Mouse (Mus musculus) T-helper 17 cell (primary cell): ENCODE data around the gene Ugt1a8.
"Not testable (repeated sequence)": the region's sequence is repeated elsewhere in the genome, so short reads cannot be mapped to it uniquely, and the experiment has no call there.

Experiments
- in situ Hi-C, 2 experiments: fragments of 300-600 bp; cut with MboI, MseI; formaldehyde crosslinking; loops; 1 replicate in 1 of 2; 2 replicates in 1 of 2; pipeline ENCODE4 v1.15.1; 2025; ENCODE audit warnings: high pct_unique_total_duplicates in 2 of 2

The Ugt1a8 gene

DNA sequence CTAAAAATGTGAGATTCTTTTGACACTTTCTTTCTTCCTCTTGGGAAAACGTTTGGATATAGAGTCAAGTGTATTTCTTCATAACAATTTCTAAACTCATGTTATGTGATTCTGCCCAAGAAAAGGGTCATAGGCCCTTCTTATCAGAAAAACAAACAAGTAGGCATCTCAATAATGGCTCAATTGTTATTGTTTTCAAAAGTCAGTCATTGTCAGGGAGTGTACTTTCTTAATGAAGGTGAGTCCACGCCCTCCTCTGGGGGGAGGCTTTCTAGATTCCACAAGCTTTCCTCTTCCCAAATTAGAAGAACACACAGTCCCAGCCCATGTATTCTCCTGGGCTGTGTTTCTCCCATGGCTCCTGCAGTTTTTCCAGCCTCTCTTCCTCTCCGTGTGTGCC is at the start of gene Ugt1a8:
Gene Ugt1a8 (plus strand): TSS at position 301 of the 400 bp plus-strand sequence.
- in situ Hi-C loops, result no loop called here

- in situ Hi-C loops, result not testable (repeated sequence)
Observed at GRCm38 (mm10) chr1:88043044-88043443, 44.6 kb upstream of the Ugt1a8 start.

GRCm38 (mm10) chr1:88044832-88045437 is 42.7 kb upstream of the Ugt1a8 start:
- in situ Hi-C loops, result not testable (repeated sequence)

- in situ Hi-C loops, result not testable (repeated sequence)
Observed at GRCm38 (mm10) chr1:88047408-88047807, 40.2 kb upstream of the Ugt1a8 start.

DNA sequence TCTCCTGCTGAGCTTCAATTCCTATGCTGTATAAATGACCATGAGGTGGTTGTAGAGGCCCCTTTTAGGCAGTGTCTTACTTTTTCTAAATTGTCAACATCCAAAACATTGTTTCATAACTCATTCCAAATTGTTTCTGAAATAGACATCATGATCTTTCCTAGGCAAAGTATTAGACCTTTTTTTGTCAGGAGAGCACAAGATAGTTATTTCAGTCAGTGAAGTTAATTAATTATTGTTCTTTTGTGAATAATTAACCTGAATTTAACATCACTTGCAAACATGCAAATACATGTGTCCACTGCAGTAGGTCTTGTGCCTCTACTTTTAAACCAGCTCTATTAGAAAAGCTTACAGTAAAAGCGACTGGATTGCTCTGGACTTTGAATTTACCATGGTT is 32.5 kb upstream of the Ugt1a8 start, which contains the start of gene Ugt1a10:
Gene Ugt1a10 (plus strand): TSS at position 301 of the 400 bp plus-strand sequence.
- in situ Hi-C loops, result loop anchor here in 1 of 2 experiments (5.0 kb wide), 1 partner anchor 48 kb away; the partner anchor contains the start of gene Usp40

DNA sequence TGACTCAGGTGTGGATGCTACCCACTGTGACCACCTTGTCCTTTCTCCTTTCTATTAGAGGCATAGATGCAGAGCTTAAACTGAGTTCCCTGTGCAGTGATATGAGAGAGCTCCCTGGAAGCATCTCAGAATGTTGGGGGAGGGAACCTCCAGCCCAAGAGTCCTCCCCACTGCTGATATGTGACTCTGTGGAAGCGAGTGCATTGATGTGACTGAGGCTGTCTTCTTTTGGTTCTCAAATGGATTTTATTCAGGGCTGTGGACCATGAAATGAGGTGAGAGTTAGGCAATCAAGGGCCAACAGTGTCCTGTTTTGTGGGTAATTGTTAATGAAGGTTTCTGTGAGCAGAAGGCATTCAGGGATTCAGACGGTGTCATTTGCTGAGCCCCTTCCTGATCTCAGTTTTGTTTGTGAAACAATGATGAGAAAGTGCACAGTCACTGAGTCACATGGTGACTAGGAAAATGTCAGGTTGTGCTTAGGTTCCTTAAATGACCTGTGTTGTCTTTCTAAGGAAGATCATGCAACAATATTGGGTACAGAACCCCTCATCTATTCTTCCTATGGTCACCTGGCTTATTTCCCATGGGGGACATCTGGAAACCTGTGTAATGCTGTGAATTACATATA is 21.0 kb upstream of the Ugt1a8 start:
- in situ Hi-C loops, result not testable (repeated sequence)

DNA sequence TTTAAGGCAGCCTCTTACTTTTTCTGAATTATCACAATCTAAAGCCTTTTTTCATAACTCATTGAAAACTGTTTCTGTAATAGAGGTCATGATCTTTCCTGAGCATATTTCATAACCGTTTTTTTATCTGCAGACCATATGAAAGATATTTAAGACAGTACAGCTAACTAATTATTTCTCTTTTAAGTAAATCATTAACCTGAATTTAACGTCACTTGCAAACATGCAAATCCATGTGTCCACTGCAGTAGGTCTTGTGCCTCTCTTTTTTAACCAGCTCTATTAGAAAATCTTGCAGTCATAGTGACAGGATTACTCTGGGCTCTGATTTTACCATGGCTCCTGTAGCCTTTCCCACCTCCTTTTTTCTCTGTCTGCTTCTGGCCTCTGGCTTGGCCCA is 17.1 kb upstream of the Ugt1a8 start, which contains the start of gene Ugt1a9:
Gene Ugt1a9 (plus strand): TSS at position 306 of the 400 bp plus-strand sequence.
- in situ Hi-C loops, result no loop called here

DNA sequence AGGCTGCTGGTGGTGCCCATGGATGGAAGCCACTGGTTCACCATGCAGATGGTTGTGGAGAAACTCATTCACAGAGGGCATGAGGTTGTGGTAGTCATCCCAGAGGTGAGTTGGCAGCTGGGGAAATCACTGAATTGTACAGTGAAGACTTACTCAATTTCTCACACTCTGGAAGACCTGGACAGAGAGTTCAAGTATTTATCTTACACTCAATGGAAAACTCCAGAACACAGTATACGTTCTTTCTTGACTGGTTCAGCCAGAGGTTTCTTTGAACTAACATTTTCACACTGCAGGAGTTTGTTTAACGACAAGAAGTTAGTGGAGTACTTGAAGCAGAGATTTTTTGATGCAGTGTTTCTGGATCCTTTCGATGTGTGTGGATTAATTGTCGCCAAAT is 16.7 kb upstream of the Ugt1a8 start:
- in situ Hi-C loops, result no loop called here

DNA sequence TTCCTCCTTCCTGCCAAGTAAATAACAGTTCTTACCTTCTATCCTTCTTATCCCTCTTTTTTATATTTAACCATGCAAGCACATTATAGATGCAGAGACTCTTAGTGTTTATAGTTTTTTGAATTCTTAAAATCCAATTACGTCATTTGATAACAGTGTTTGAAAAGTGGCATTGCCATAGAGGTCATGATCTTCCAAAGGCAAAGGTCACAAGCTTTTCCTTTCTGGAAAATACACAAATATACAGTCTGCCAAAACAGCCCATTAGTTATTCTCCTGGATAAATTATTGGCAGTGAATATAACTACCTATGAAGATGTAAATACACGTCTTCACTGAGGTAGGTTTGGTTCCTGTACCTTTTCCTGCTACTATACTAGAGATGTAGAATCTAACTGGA is 13.1 kb upstream of the Ugt1a8 start:
- in situ Hi-C loops, result no loop called here

DNA sequence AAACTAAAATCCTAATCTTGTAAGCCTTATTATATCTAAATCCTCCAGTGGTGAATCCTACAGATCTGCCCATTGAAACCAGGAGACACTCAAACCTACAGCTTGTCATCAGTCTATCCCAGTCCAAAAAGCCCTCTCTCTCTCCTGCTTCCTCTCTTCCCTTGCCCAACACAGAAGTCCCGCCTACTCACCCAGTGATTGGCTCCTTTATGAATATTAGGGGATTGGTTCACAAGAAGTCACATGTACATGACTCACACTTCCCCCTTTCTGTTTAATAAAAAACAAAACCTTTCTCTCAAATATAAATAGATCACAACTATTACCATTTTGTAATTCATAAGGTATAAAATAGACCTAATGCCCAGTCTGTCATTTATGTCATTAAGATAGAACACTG is 10.5 kb upstream of the Ugt1a8 start:
- in situ Hi-C loops, result no loop called here

- in situ Hi-C loops, result no loop called here
Observed at GRCm38 (mm10) chr1:88081670-88082069, 5.9 kb upstream of the Ugt1a8 start.

GRCm38 (mm10) chr1:88086125-88086524 is 1.5 kb upstream of the Ugt1a8 start:
- in situ Hi-C loops, result no loop called here

GRCm38 (mm10) chr1:88092341-88092740 is 4.7 kb downstream of the Ugt1a8 start:
- in situ Hi-C loops, result loop anchor here in 1 of 2 experiments (5.0 to 10.0 kb wide), 2 partner anchors 230 to 1478 kb away; no protein-coding TSS in a partner anchor

DNA sequence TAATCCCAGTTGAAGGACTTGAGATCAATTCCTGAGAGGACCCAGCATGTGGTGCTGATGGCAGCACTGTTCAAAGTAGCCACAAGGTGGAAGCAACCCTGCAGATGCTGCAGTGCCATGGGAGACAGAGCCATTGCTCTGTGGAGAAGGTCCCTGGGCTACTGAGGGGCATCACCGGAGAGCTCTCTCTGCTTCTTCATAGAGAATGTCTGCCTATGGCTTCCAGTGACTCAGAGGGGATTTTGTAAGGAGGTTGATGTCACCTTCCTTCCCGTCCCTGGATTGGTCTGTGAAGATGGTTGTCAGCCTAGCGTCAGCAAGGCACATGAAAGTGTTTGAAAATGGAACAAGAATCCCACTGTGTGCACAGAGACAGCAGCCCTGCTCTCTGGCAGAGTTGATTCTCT is 6.7 kb downstream of the Ugt1a8 start:
- in situ Hi-C loops, result loop anchor here in 1 of 2 experiments (5.0 to 10.0 kb wide), 2 partner anchors 228 to 1479 kb away; no protein-coding TSS in a partner anchor

- in situ Hi-C loops, result loop anchor here in 1 of 2 experiments (5.0 to 10.0 kb wide), 2 partner anchors 227 to 1480 kb away; no protein-coding TSS in a partner anchor
Observed at GRCm38 (mm10) chr1:88094941-88095492, 7.4 kb downstream of the Ugt1a8 start, which contains the start of gene Ugt1a7c. Gene Ugt1a7c, plus strand, starts transcription at chr1:88095062.

- in situ Hi-C loops, result loop anchor here in 1 of 2 experiments (10.0 kb wide), 1 partner anchor 1484 kb away; no protein-coding TSS in a partner anchor
Observed at GRCm38 (mm10) chr1:88098546-88098945, 10.9 kb downstream of the Ugt1a8 start.

DNA sequence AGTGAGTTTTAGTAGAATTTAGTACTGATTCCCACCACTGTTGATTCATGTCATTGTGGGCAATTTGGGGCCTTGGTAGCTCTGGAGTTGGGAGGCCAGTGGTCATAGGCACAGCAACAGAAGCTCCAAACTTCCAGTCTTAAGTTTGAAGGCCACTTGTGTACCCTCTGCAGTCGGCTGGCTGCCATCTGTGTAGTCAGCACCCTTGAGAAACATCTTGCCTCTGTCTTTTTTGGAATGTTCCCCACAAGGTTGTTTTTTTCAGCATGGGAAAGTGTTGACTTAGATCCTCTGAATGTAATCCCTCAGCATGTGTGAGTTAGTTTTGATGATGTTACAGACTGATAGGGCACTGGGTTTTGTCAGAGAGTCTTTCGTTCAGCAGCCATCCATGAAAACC is 12.1 kb downstream of the Ugt1a8 start:
- in situ Hi-C loops, result loop anchor here in 1 of 2 experiments (10.0 kb wide), 1 partner anchor 1485 kb away; no protein-coding TSS in a partner anchor

- in situ Hi-C loops, result not testable (repeated sequence)
Observed at GRCm38 (mm10) chr1:88103019-88103418, 15.4 kb downstream of the Ugt1a8 start, which contains the start of gene Ugt1a6b. Gene Ugt1a6b, plus strand, starts transcription at chr1:88103252.

DNA sequence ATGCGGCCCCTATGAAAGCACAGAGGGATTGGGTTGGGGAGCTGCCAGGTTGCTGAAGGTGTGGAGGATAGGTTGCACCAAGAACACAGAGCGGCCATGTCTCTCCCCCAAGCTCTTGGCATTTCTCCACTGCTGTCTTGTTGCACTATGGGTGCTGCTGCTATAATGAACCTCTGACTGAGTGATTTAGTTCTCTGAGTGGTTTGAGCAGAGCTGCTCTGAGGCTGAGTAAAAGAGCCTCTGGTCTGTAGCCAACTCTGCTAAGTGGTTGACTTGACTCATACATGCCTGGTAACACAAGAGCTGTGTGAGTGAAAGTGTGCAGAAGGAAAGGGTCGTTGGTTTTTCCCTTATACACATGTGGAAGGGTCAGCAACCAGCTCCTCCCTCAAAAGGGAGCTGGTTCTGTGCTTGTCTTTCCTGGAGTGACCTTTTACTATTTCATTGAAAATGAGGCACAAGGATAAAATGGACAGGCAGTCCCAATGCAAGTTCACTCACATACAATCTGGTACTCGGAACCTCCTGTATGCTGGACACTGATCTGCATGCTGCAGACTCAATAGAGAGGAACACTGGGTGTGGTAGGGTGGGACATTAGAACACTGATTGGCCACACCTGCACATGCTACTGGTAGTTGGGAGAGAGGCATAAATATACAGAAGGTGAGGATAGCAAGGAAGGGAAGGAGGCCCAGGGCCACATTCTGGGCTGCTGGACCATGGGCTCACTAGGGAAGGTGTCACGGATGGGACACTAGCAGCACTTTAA is 16.3 kb downstream of the Ugt1a8 start:
- in situ Hi-C loops, result not testable (repeated sequence)

GRCm38 (mm10) chr1:88104667-88105430 is 17.2 kb downstream of the Ugt1a8 start:
- in situ Hi-C loops, result no loop called here

DNA sequence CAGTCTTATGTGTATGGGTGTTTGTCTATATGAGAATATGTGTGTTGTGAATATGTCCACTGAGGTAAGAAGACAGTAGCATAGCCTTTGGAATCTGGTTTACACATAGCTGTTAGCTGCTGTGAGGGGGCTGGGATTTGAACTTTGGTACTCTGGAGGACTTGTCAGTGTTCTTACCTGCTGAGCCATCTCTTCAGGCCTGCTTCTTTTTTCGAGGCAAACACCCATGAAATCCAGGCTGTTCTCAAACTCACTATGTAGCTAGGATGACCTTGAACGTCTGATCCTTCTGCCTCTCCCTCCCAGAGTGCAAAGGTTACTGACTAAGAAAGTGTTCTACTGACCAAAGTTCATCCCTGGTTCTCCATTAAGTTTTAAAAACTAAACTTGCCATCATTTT is 18.0 kb downstream of the Ugt1a8 start:
- in situ Hi-C loops, result no loop called here
